Mouse (Mus musculus) MEL (cell line): ENCODE measurements around the gene Krt42.

Experiments used
- BHLHE40 ChIP-seq: IDR thresholded peaks from 2 replicates; pipeline ENCODE4 v1.6.1; 2012; ENCODE audit warnings: low read depth, mild to moderate bottlenecking, inconsistent platforms, low read length, improper control_type of control experiment, borderline replicate concordance
- CTCF ChIP-seq, 3 experiments: IDR thresholded peaks in 2 of 3; conservative IDR thresholded peaks in 1 of 3; 2 replicates each; pipeline ENCODE4 v1.5.1; 2011 to 2012; ENCODE audit warnings: low read length in 3 of 3, low read depth in 2 of 3, mild to moderate bottlenecking in 2 of 3, improper control_type of control experiment in 1 of 3, inconsistent platforms in 1 of 3, mixed read lengths in 1 of 3, moderate library complexity in 1 of 3; ENCODE audit not compliant: control insufficient read depth in 1 of 3, insufficient read depth in 1 of 3, poor library complexity in 1 of 3, severe bottlenecking in 1 of 3
- EP300 ChIP-seq, 2 experiments: IDR thresholded peaks; 2 replicates each; pipeline ENCODE4 v1.6.1; 2011; ENCODE audit warnings: improper control_type of control experiment in 2 of 2, low read length in 2 of 2, low read depth in 1 of 2, mild to moderate bottlenecking in 1 of 2
- NELFE ChIP-seq: IDR thresholded peaks from 2 replicates; pipeline ENCODE4 v1.6.1; 2011; ENCODE audit warnings: low read depth, low read length, improper control_type of control experiment
- RAD21 ChIP-seq: IDR thresholded peaks from 2 replicates; pipeline ENCODE4 v1.6.1; 2011; ENCODE audit warnings: mild to moderate bottlenecking, low read depth, low read length, improper control_type of control experiment
- USF2 ChIP-seq, 2 experiments: IDR thresholded peaks; 2 replicates each; pipeline ENCODE4 v1.6.1; 2011 to 2012; ENCODE audit warnings: improper control_type of control experiment in 2 of 2, low read length in 2 of 2, borderline replicate concordance in 1 of 2, inconsistent platforms in 1 of 2, low read depth in 1 of 2, mild to moderate bottlenecking in 1 of 2; ENCODE audit not compliant: insufficient read depth in 1 of 2

GRCm38 (mm10) chr11:100259079-100259478, 10.6 kb downstream of the Krt42 start:
- no peak for TF ChIP-seq CTCF (IDR thresholded peaks at IDR 0.05 in 2 of 3, conservative IDR thresholded peaks at IDR 0.05 in 1 of 3; ENCODE audit: control insufficient read depth in 1 of 3, insufficient read depth in 1 of 3, low read depth in 2 of 3, low read length in 3 of 3, poor library complexity in 1 of 3, severe bottlenecking in 1 of 3)
- TF ChIP-seq USF2 (IDR thresholded peaks at IDR 0.05; ENCODE audit: borderline replicate concordance in 1 of 2, insufficient read depth in 1 of 2, low read depth in 1 of 2, low read length in 2 of 2), result no peak
- TF ChIP-seq NELFE, result no peak
- TF ChIP-seq RAD21, result no peak
- TF ChIP-seq BHLHE40, result no peak
- TF ChIP-seq EP300 (IDR thresholded peaks at IDR 0.05; ENCODE audit: low read depth in 1 of 2, low read length in 2 of 2), result no peak
